20 mouse cellular contexts compared by ENCODE assay signal in genomic region chr4:56932096-56932495, GRCm38 (mm10). TPM values are rescaled to one million over a fixed set of nuclear protein-coding genes. Genes with fewer than 3 reads are reported as not detected.
DNase-seq lines count a peak whose midpoint lies in the region; ATAC-seq and TF ChIP-seq lines count a peak whose summit lies in the region.
"Had no signal": no experiment of that assay in that cellular context is flagged by ENCODE, and none has a peak within 500 bp of the region (broad histone marks: within the 10 kb centered on the region; RNA-seq: fewer than 3 reads in every experiment).

No protein-coding gene starts in this region.

- no peak for TF ChIP-seq CTCF in lung, adult 2 months (IDR thresholded peaks at IDR 0.05; ENCODE audit: insufficient read depth, low read length)

- H3K9ac ChIP-seq in heart, embryonic 14.5 days (ENCODE audit: low read length) = no peak overlapping the region
- H3K9ac ChIP-seq: forebrain, embryonic 13.5 days; limb, embryonic 13.5 days; liver, embryonic 14.5 days had no signal

- peak overlapping the region; percentile 75 to 86 for H3K27ac ChIP-seq in heart, embryonic 14.5 days (replicated peaks in 1 of 2; ENCODE audit: control insufficient read depth in 1 of 2, insufficient read depth in 1 of 2, low read depth in 2 of 2, low read length in 2 of 2)
- H3K27ac ChIP-seq: embryonic facial prominence, embryonic 10.5 days; forebrain, embryonic 13.5 days; limb, embryonic 13.5 days; liver, embryonic 14.5 days had no signal

- no peak for TF ChIP-seq POLR2A in lung, adult 2 months (IDR thresholded peaks at IDR 0.05; ENCODE audit: borderline replicate concordance, extremely low read depth, low read depth, low read length)

- H3K4me2 ChIP-seq in heart, embryonic 14.5 days (ENCODE audit: low read length) = peak overlapping the region; percentile 7; the same call in 1 of the 2 replicates
- H3K4me2 ChIP-seq: forebrain, embryonic 13.5 days; limb, embryonic 13.5 days had no signal

- H3K4me3 ChIP-seq in heart, embryonic 14.5 days (ENCODE audit: control insufficient read depth in 1 of 2, insufficient read depth in 1 of 2, low read depth in 1 of 2, low read length in 2 of 2) = no peak overlapping the region
- H3K4me3 ChIP-seq in lung, adult 2 months (replicated peaks; ENCODE audit: extremely low read depth, low read depth, low read length) = no peak overlapping the region
- H3K4me3 ChIP-seq: embryonic facial prominence, embryonic 10.5 days; forebrain, embryonic 13.5 days; limb, embryonic 13.5 days; megakaryocyte, embryonic 14.5 days had no signal

- no peaks in the 10 kb centered on the region for H3K27me3 ChIP-seq in heart, embryonic 14.5 days (ENCODE audit: control insufficient read depth, insufficient read depth, low read length)
- H3K27me3 ChIP-seq: forebrain, embryonic 13.5 days; limb, embryonic 13.5 days; megakaryocyte, embryonic 14.5 days had no signal

- intact Hi-C loops in heart, postnatal 25 days (cut with DNase I) = no loop called here

- peak; percentile 76 for ATAC-seq in heart, embryonic 14.5 days (ENCODE audit: insufficient number of reproducible peaks, insufficient read depth, low FRiP score, low read depth)
- ATAC-seq in megakaryocyte progenitor cell, adult 5-6 weeks (replicated peaks; ENCODE audit: poor library complexity) = 0 out of 2 replicates have a peak, but pooled peaks have one; percentile 29
- no peak for ATAC-seq in activated CD4-positive, CD25-positive, alpha-beta regulatory T cell, adult 4 months
- ATAC-seq: forebrain, embryonic 13.5 days; lung, postnatal 0 days; midbrain, embryonic 16.5 days had no signal

- peaks cover 30 to 63% of the 10 kb centered on the region in 2 experiments for H3K4me1 ChIP-seq in heart, embryonic 14.5 days (ENCODE audit: control insufficient read depth in 2 of 2, insufficient read depth in 2 of 2, low read length in 2 of 2)
- H3K4me1 ChIP-seq in lung, adult 2 months (ENCODE audit: control insufficient read depth, insufficient read depth, low read length) = peaks cover 22% of the 10 kb centered on the region
- H3K4me1 ChIP-seq: forebrain, embryonic 13.5 days had no signal

- no peaks in the 10 kb centered on the region for H3K9me3 ChIP-seq in heart, embryonic 14.5 days (ENCODE audit: control insufficient read depth, low read length)
- H3K9me3 ChIP-seq: embryonic facial prominence, embryonic 10.5 days; forebrain, embryonic 13.5 days; limb, embryonic 13.5 days; megakaryocyte, embryonic 14.5 days had no signal

- peak; percentile 41 to 72 for DNase-seq in heart, adult 18-20 months
- DNase-seq in heart, postnatal 25 days (ENCODE audit: low spot score) = no peak
- peak; percentile 34 for DNase-seq in WW6 (ENCODE audit: low read depth, low spot score)
- DNase-seq in ovary, postnatal 14 days (ENCODE audit: low spot score) = no peak
- DNase-seq in lung, adult 2 months = no peak
- DNase-seq: adrenal gland, postnatal 14 days; cerebellum, adult 11-12 months; cerebellum, postnatal 36 days; thymus, adult 18-20 months had no signal

- H3K36me3 ChIP-seq in heart, embryonic 14.5 days (ENCODE audit: control insufficient read depth, insufficient read depth, low read length) = peaks cover 45% of the 10 kb centered on the region

- 7% methylated on average over 7 of the region's 7 CpGs for WGBS in heart, embryonic 14.5 days
- 68% methylated on average over 7 of the region's 7 CpGs for WGBS in lung, adult 2 months

RNA-seq across cellular contexts. Expression of gene Tmem245, which starts 15.1 kb away (rescaled TPM):
- 10 to 100 TPM; 81.5 to 86.2 TPM for total RNA-seq in heart, adult 18-20 months (2021)
- total RNA-seq in heart, postnatal 25 days (2021) = 10 to 100 TPM; 56.5 to 58.1 TPM
- 21.6 and 22.7 TPM in 2 replicates for polyA plus RNA-seq in heart, embryonic 14.5 days (2014; fragmentation: Nextera tagmentation; extraction: Ambion mirVana)
- 12.7 and 14.6 TPM in 2 replicates for total RNA-seq in megakaryocyte progenitor cell, adult 5-6 weeks (2015)
- total RNA-seq in megakaryocyte progenitor cell, adult 5-6 weeks (2017) = 5.0 and 5.8 TPM in 2 replicates
- polyA plus RNA-seq in lung, adult 2 months (2012; rRNA removed) = 15.4 and 20.5 TPM in 2 replicates
- 1 to 10 TPM; 5.1 to 5.7 TPM for polyA plus RNA-seq in activated CD4-positive, CD25-positive, alpha-beta regulatory T cell, adult 4 months (2017; shearing (Covaris generic))

RNA-seq across cellular contexts. Expression of gene Frrs1l, which starts 58.1 kb away (rescaled TPM):
- under 1 TPM in 1 of 2 experiments, not detected in 1; 0.08 TPM for total RNA-seq in heart, adult 18-20 months (2021)
- under 1 TPM in 1 of 2 experiments, not detected in 1; 0.05 TPM for total RNA-seq in heart, postnatal 25 days (2021)
- polyA plus RNA-seq in heart, embryonic 14.5 days (2014; fragmentation: Nextera tagmentation; extraction: Ambion mirVana) = 0.12 and 0.23 TPM in 2 replicates
- not detected in 2 replicates for total RNA-seq in megakaryocyte progenitor cell, adult 5-6 weeks (2015)
- not detected in 2 replicates for total RNA-seq in megakaryocyte progenitor cell, adult 5-6 weeks (2017)
- 0.01 and 0.04 TPM in 2 replicates for polyA plus RNA-seq in lung, adult 2 months (2012; rRNA removed)
- under 1 TPM in 1 of 2 experiments, not detected in 1; 0.16 TPM for polyA plus RNA-seq in activated CD4-positive, CD25-positive, alpha-beta regulatory T cell, adult 4 months (2017; shearing (Covaris generic))
- total RNA-seq: hematopoietic stem cell, adult 5-6 weeks had no signal

Comparison
In these comparisons a context has a peak if more than half of its experiments do, and no peak if none do; other contexts are left out.
1. DNase-seq: peak in heart, adult 18-20 months (2 of 2) and WW6 (single experiment); none in heart, postnatal 25 days (single experiment), ovary, postnatal 14 days (single experiment) and lung, adult 2 months (single experiment).